Mouse (Mus musculus) thymus, adult 2 months (tissue): ENCODE measurements around the gene Ppfibp2. TPM values are rescaled to one million over a fixed set of nuclear protein-coding genes. Genes with fewer than 3 reads are reported as not detected.

Source experiments
- DNase-seq: peaks from one replicate; pipeline ENCODE4 v3.0.0; 2021
- H3K27ac ChIP-seq: fragments of 200-500 bp; 2 replicates; pipeline ENCODE4 v1.5.1; 2012; ENCODE audit warnings: low read length, control low read depth; ENCODE audit not compliant: control insufficient read depth, insufficient read depth
- H3K27me3 ChIP-seq: fragments of 200-500 bp; 2 replicates; pipeline ENCODE4 v1.6.1; 2012; ENCODE audit warnings: mild to moderate bottlenecking, low read length, moderate library complexity, mixed read lengths; ENCODE audit not compliant: control insufficient read depth, insufficient read depth
- H3K36me3 ChIP-seq: fragments of 200-500 bp; 2 replicates; pipeline ENCODE4 v1.6.1; 2012; ENCODE audit warnings: mild to moderate bottlenecking, low read length, moderate library complexity; ENCODE audit not compliant: control insufficient read depth, insufficient read depth
- H3K4me1 ChIP-seq: fragments of 200-500 bp; replicated peaks from 2 replicates; pipeline ENCODE4 v1.6.1; 2012; ENCODE audit warnings: low read length; ENCODE audit not compliant: control insufficient read depth, insufficient read depth
- H3K4me3 ChIP-seq: fragments of 200-500 bp; 2 replicates; pipeline ENCODE4 v1.5.1; 2012; ENCODE audit warnings: mild to moderate bottlenecking, low read length, control low read depth, moderate library complexity; ENCODE audit not compliant: control insufficient read depth, insufficient read depth
- CTCF ChIP-seq: fragments of 200-500 bp; IDR thresholded peaks from 2 replicates; pipeline ENCODE4 v1.5.1; 2012; ENCODE audit warnings: mild to moderate bottlenecking, control low read depth, low read length, moderate library complexity, borderline replicate concordance; ENCODE audit not compliant: control insufficient read depth, poor library complexity, insufficient read depth; ENCODE audit errors: extremely low read depth
- POLR2A ChIP-seq: fragments of 200-500 bp; IDR thresholded peaks from 2 replicates; pipeline ENCODE4 v1.6.1; 2012; ENCODE audit warnings: mild to moderate bottlenecking, low read length, control low read depth, moderate library complexity; ENCODE audit not compliant: control insufficient read depth, poor library complexity, insufficient read depth; ENCODE audit errors: extremely low read depth
- WGBS: fragments of 180-500 bp; shearing (Covaris S2); methylation state at CpG from one replicate; pipeline ENCODE4 v1.1.7; 2018; 5-methylcytosine and 5-hydroxymethylcytosine counted together
- polyA plus RNA-seq: library from polyadenylated mRNA; depleted of rRNA; stranded (reverse); fragments of >200 nt; gene quantifications from 2 replicates; pipeline ENCODE4 v1.2.3, GENCODE M21; 2012

Gene Ppfibp2
- polyA plus RNA-seq, 1 experiment = 5.6 TPM

- no peak for DNase-seq
- WGBS = 93% methylated on average over 5 of the region's 5 CpGs
- Histone ChIP-seq H3K36me3 (no peaks in the 10 kb centered on the region), H3K4me1 (peaks cover 3% of the 10 kb centered on the region; the same call in 1 of the 2 replicates), H3K27ac (no peak overlapping the region), H3K27me3 (no peaks in the 10 kb centered on the region), H3K4me3 (no peak overlapping the region)
- TF ChIP-seq POLR2A (no peak), CTCF (no peak)
These were observed 102.1 kb downstream of the Ppfibp2 start for GRCm38 (mm10) chr7:107697066-107697465.

- H3K4me3 ChIP-seq = no peak overlapping the region
- H3K36me3 ChIP-seq = no peaks in the 10 kb centered on the region
- no peak for TF ChIP-seq POLR2A
- no peak for TF ChIP-seq CTCF
- H3K27me3 ChIP-seq = no peaks in the 10 kb centered on the region
- peaks cover 26% of the 10 kb centered on the region for H3K4me1 ChIP-seq
- WGBS = 92% methylated on average over 1 of the region's 1 CpGs
- no peak for DNase-seq
- H3K27ac ChIP-seq = no peak overlapping the region
These were observed 104.9 kb downstream of the Ppfibp2 start for GRCm38 (mm10) chr7:107699926-107700325.

- no peaks in the 10 kb centered on the region for H3K36me3 ChIP-seq
- H3K4me1 ChIP-seq = peaks cover 32% of the 10 kb centered on the region
- no peak for TF ChIP-seq CTCF
- TF ChIP-seq POLR2A = no peak
- H3K27ac ChIP-seq = no peak overlapping the region
- H3K4me3 ChIP-seq = no peak overlapping the region
- WGBS = 87% methylated on average over 5 of the region's 5 CpGs
- no peak for DNase-seq
- no peaks in the 10 kb centered on the region for H3K27me3 ChIP-seq
These were observed 105.6 kb downstream of the Ppfibp2 start for GRCm38 (mm10) chr7:107700646-107701045.

- Histone ChIP-seq H3K36me3 (no peaks in the 10 kb centered on the region), H3K4me3 (no peak overlapping the region), H3K27me3 (no peaks in the 10 kb centered on the region), H3K4me1 (peaks cover 45% of the 10 kb centered on the region), H3K27ac (peak overlapping the region; percentile 81)
- TF ChIP-seq CTCF (no peak), POLR2A (no peak)
- WGBS = 59% methylated on average over 13 of the region's 13 CpGs
- DNase-seq = peak; percentile 55
These were observed 107.7 kb downstream of the Ppfibp2 start for GRCm38 (mm10) chr7:107702461-107703380.

GRCm38 (mm10) chr7:107705941-107706340 is 110.9 kb downstream of the Ppfibp2 start:
- TF ChIP-seq CTCF (no peak), POLR2A (no peak)
- Histone ChIP-seq H3K27ac (no peak overlapping the region), H3K27me3 (no peaks in the 10 kb centered on the region), H3K36me3 (no peaks in the 10 kb centered on the region), H3K4me1 (peaks cover 63% of the 10 kb centered on the region), H3K4me3 (no peak overlapping the region)
- WGBS = 90% methylated on average over 5 of the region's 5 CpGs
- DNase-seq = no peak

- Histone ChIP-seq H3K4me1 (peaks cover 60% of the 10 kb centered on the region), H3K4me3 (no peak overlapping the region), H3K36me3 (no peaks in the 10 kb centered on the region), H3K27ac (peak overlapping the region; percentile 96), H3K27me3 (no peaks in the 10 kb centered on the region)
- under 1% methylated on average over 9 of the region's 9 CpGs for WGBS
- TF ChIP-seq CTCF = no peak
- TF ChIP-seq POLR2A = 0 out of 2 replicates have a peak, but pooled peaks have one; percentile 34
- DNase-seq = peak; percentile 87
These were observed 112.6 kb downstream of the Ppfibp2 start for GRCm38 (mm10) chr7:107707650-107708049.
